Mouse (Mus musculus) Patski (cell line): ENCODE data around the gene Hpcal1. TPM values are rescaled to one million over a fixed set of nuclear protein-coding genes. Genes with fewer than 3 reads are reported as not detected.

Experiments used
- ATAC-seq: fragments of 100-300 bp; one replicate; pipeline ENCODE4 v1.8.0; 2021
- CTCF ChIA-PET: fragments of 350-600 bp; sonication (Branson Sonifier 250); formaldehyde crosslinking; loops from one replicate; lab custom pipeline; 2022; ENCODE audit warnings: inconsistent platforms; lab: Charles Lee
- POLR2A ChIA-PET: fragments of 350-600 bp; sonication (Branson Sonifier 250); formaldehyde crosslinking; loops from one replicate; lab custom pipeline; 2022; ENCODE audit warnings: antibody characterized with exemption, inconsistent platforms; lab: Charles Lee
- DNase-seq: peaks from one replicate; pipeline ENCODE4 v3.0.0-alpha.2; 2011; ENCODE audit warnings: low read depth, low spot score
- H3K27me3 ChIP-seq: fragments of 371-371 bp; one replicate; pipeline ENCODE4 v1.5.1; 2021
- CTCF ChIP-seq: fragments of 100-300 bp; IDR thresholded peaks from one replicate; pipeline ENCODE4 v1.5.1; 2021
- in situ Hi-C: fragments of 300-500 bp; cut with MboI; formaldehyde crosslinking; loops from 3 replicates; pipeline ENCODE4 v1.11.1; 2018; ENCODE audit warnings: low pct_unique_long_range_greater_than_20kb, mixed read lengths
- polyA plus RNA-seq: library from polyadenylated mRNA; unstranded; gene quantifications from one replicate; pipeline ENCODE4 v1.2.3, GENCODE M21; 2021

Hpcal1 gene
- polyA plus RNA-seq, 1 experiment from 2014 or later: 39.5 TPM

GRCm38 (mm10) chr12:17701131-17701720, 10.6 kb downstream of the Hpcal1 start:
- ChIA-PET CTCF (no interaction called here), POLR2A (no interaction called here)
- ATAC-seq (no peak), DNase-seq (no peak)
- H3K27me3 ChIP-seq: no peaks in the 10 kb centered on the region
- in situ Hi-C loops: no loop called here
- TF ChIP-seq CTCF: no peak

GRCm38 (mm10) chr12:17701795-17702194, 11.1 kb downstream of the Hpcal1 start:
- no peaks in the 10 kb centered on the region for H3K27me3 ChIP-seq
- ATAC-seq (no peak), DNase-seq (no peak)
- ChIA-PET POLR2A (no interaction called here), CTCF (no interaction called here)
- TF ChIP-seq CTCF: no peak
- in situ Hi-C loops: no loop called here

- no peaks in the 10 kb centered on the region for H3K27me3 ChIP-seq
- DNase-seq: no peak
- ChIA-PET POLR2A (no interaction called here), CTCF (no interaction called here)
- no peak for TF ChIP-seq CTCF
- ATAC-seq: no peak
- in situ Hi-C loops: no loop called here
These were observed 11.7 kb downstream of the Hpcal1 start for GRCm38 (mm10) chr12:17702257-17702943.

GRCm38 (mm10) chr12:17702944-17703335, 12.3 kb downstream of the Hpcal1 start:
- CTCF ChIA-PET: no interaction called here
- in situ Hi-C loops: no loop called here
- no peak for ATAC-seq
- DNase-seq: no peak
- POLR2A ChIA-PET: no interaction called here
- no peaks in the 10 kb centered on the region for H3K27me3 ChIP-seq
- TF ChIP-seq CTCF: no peak

GRCm38 (mm10) chr12:17703866-17704265, 13.2 kb downstream of the Hpcal1 start:
- in situ Hi-C loops: no loop called here
- ATAC-seq (no peak), DNase-seq (no peak)
- TF ChIP-seq CTCF: no peak
- ChIA-PET POLR2A (no interaction called here), CTCF (interaction anchor here (0.8 kb wide), 1 partner anchor 9 kb away, joined by 3 read pairs; no protein-coding TSS in a partner anchor)
- H3K27me3 ChIP-seq: no peaks in the 10 kb centered on the region

- in situ Hi-C loops: no loop called here
These were observed 16.8 kb downstream of the Hpcal1 start for GRCm38 (mm10) chr12:17707472-17707871.

GRCm38 (mm10) chr12:17709451-17709850, 18.8 kb downstream of the Hpcal1 start:
- ATAC-seq: no peak
- CTCF ChIA-PET: no interaction called here
- no peak for TF ChIP-seq CTCF
- no peak for DNase-seq
- H3K27me3 ChIP-seq: no peaks in the 10 kb centered on the region
- in situ Hi-C loops: no loop called here
- POLR2A ChIA-PET: no interaction called here

More at GRCm38 (mm10) chr12:17707472-17707871, 16.8 kb downstream of the Hpcal1 start:
- no peak for DNase-seq
- ChIA-PET CTCF (no interaction called here), POLR2A (no interaction called here)
- no peaks in the 10 kb centered on the region for H3K27me3 ChIP-seq
- TF ChIP-seq CTCF: no peak
- ATAC-seq: no peak

GRCm38 (mm10) chr12:17709926-17710746, 19.5 kb downstream of the Hpcal1 start:
- ATAC-seq (no peak), DNase-seq (no peak)
- in situ Hi-C loops: no loop called here
- no peaks in the 10 kb centered on the region for H3K27me3 ChIP-seq
- CTCF ChIA-PET: interaction anchor here (0.5 to 1.2 kb wide), 2 partner anchors 11 to 16 kb away, joined by 3 to 4 read pairs; no protein-coding TSS in a partner anchor
- TF ChIP-seq CTCF: no peak
- POLR2A ChIA-PET: no interaction called here

- CTCF ChIA-PET: interaction anchor here (0.5 to 1.2 kb wide), 2 partner anchors 11 to 16 kb away, joined by 3 to 4 read pairs; no protein-coding TSS in a partner anchor
- no peaks in the 10 kb centered on the region for H3K27me3 ChIP-seq
- no peak for DNase-seq
- POLR2A ChIA-PET: no interaction called here
- ATAC-seq: no peak
- TF ChIP-seq CTCF: no peak
- in situ Hi-C loops: no loop called here
These were observed 20.1 kb downstream of the Hpcal1 start for GRCm38 (mm10) chr12:17710747-17711092.

GRCm38 (mm10) chr12:17711731-17712388, 21.2 kb downstream of the Hpcal1 start:
- TF ChIP-seq CTCF: no peak
- ChIA-PET POLR2A (interaction anchor here (0.7 kb wide), 1 partner anchor 38 kb away, joined by 3 read pairs; no protein-coding TSS in a partner anchor), CTCF (interaction anchor here (1.1 kb wide), 1 partner anchor 8 kb away, joined by 3 read pairs; no protein-coding TSS in a partner anchor)
- ATAC-seq (no peak), DNase-seq (no peak)
- H3K27me3 ChIP-seq: no peaks in the 10 kb centered on the region
- in situ Hi-C loops: no loop called here
